Mouse (Mus musculus): ENCODE results near the gene Zfp110. TPM values are rescaled to one million over a fixed set of nuclear protein-coding genes. Genes with fewer than 3 reads are reported as not detected.

The Zfp110 gene
- polyA plus RNA-seq, 1 experiment from 2014 or later = 39.7 TPM

Other genes with a start within 250 kb of the Zfp110 start
- 0.03 TPM in 1 of 2 replicates, not detected in the other for gene Vmn2r53, start 226.0 kb upstream of the Zfp110 start, polyA plus RNA-seq (2015; fragmentation: Nextera tagmentation; extraction: Ambion mirVana)
- not detected in 2 replicates for gene Vmn2r54, start 194.4 kb upstream of the Zfp110 start, polyA plus RNA-seq (2015; fragmentation: Nextera tagmentation; extraction: Ambion mirVana)
- not detected in 2 replicates for gene Vmn2r55, start 149.8 kb upstream of the Zfp110 start, polyA plus RNA-seq (2015; fragmentation: Nextera tagmentation; extraction: Ambion mirVana)
- not detected in 2 replicates for gene Vmn2r56, start 99.8 kb upstream of the Zfp110 start, polyA plus RNA-seq (2015; fragmentation: Nextera tagmentation; extraction: Ambion mirVana)
- gene Zscan18, start 31.1 kb upstream of the Zfp110 start, polyA plus RNA-seq (2015; fragmentation: Nextera tagmentation; extraction: Ambion mirVana) = 8.8 and 10.4 TPM in 2 replicates
- gene Zfp329, start 15.9 kb upstream of the Zfp110 start, polyA plus RNA-seq (2015; fragmentation: Nextera tagmentation; extraction: Ambion mirVana) = 14.7 and 15.5 TPM in 2 replicates
- gene Zfp128, start 46.4 kb downstream of the Zfp110 start, polyA plus RNA-seq (2015; fragmentation: Nextera tagmentation; extraction: Ambion mirVana) = 5.0 and 5.1 TPM in 2 replicates
- 17.5 and 17.7 TPM in 2 replicates for gene Zscan22, start 63.1 kb downstream of the Zfp110 start, polyA plus RNA-seq (2015; fragmentation: Nextera tagmentation; extraction: Ambion mirVana)
- gene Rps5, start 87.5 kb downstream of the Zfp110 start, polyA plus RNA-seq (2015; fragmentation: Nextera tagmentation; extraction: Ambion mirVana) = 1,070 and 1,140 TPM in 2 replicates
- gene Rnf225, start 92.7 kb downstream of the Zfp110 start, polyA plus RNA-seq (2015; fragmentation: Nextera tagmentation; extraction: Ambion mirVana) = 2.6 and 2.8 TPM in 2 replicates
- gene Zfp324, start 131.1 kb downstream of the Zfp110 start, polyA plus RNA-seq (2015; fragmentation: Nextera tagmentation; extraction: Ambion mirVana) = 12.9 and 14.0 TPM in 2 replicates
- 8.6 and 10.7 TPM in 2 replicates for gene Zfp446, start 143.1 kb downstream of the Zfp110 start, polyA plus RNA-seq (2015; fragmentation: Nextera tagmentation; extraction: Ambion mirVana)
- 0.20 TPM in 1 of 2 replicates, not detected in the other for gene Slc27a5, start 163.4 kb downstream of the Zfp110 start, polyA plus RNA-seq (2015; fragmentation: Nextera tagmentation; extraction: Ambion mirVana)
- gene Trim28, start 164.4 kb downstream of the Zfp110 start, polyA plus RNA-seq (2015; fragmentation: Nextera tagmentation; extraction: Ambion mirVana) = 279 and 290 TPM in 2 replicates
- gene Zbtb45, start 175.3 kb downstream of the Zfp110 start, polyA plus RNA-seq (2015; fragmentation: Nextera tagmentation; extraction: Ambion mirVana) = 26.0 and 29.4 TPM in 2 replicates
- 179 and 184 TPM in 2 replicates for gene Chmp2a, start 200.0 kb downstream of the Zfp110 start, polyA plus RNA-seq (2015; fragmentation: Nextera tagmentation; extraction: Ambion mirVana)
- gene Ube2m, start 203.5 kb downstream of the Zfp110 start, polyA plus RNA-seq (2015; fragmentation: Nextera tagmentation; extraction: Ambion mirVana) = 126 and 127 TPM in 2 replicates
- gene Mzf1, start 220.0 kb downstream of the Zfp110 start, polyA plus RNA-seq (2015; fragmentation: Nextera tagmentation; extraction: Ambion mirVana) = 4.4 and 4.6 TPM in 2 replicates